Mouse (Mus musculus) MEL (cell line): ENCODE results near the gene Gtf2ird1. TPM values are rescaled to one million over a fixed set of nuclear protein-coding genes. Genes with fewer than 3 reads are reported as not detected.

ENCODE experiments used
- DNase-seq: peaks from one replicate; pipeline ENCODE4 v3.0.0; 2011; ENCODE audit warnings: low read depth, low spot score
- H3K27ac ChIP-seq: 2 replicates; pipeline ENCODE4 v1.5.1; 2012; ENCODE audit warnings: low read depth, mild to moderate bottlenecking, control low read depth, low read length, moderate library complexity; ENCODE audit not compliant: control insufficient read depth
- H3K27me3 ChIP-seq, 2 experiments: fragments of 150-350 bp in 1 of 2; sonication (generic) in 1 of 2; 2 replicates each; pipeline ENCODE4 v1.6.1; 2012; ENCODE audit warnings: low read length in 2 of 2, mild to moderate bottlenecking in 2 of 2, improper control_type of control experiment in 1 of 2, moderate library complexity in 1 of 2; ENCODE audit not compliant: insufficient read depth in 2 of 2, control insufficient read depth in 1 of 2
- H3K36me3 ChIP-seq, 2 experiments: 2 replicates each; pipeline ENCODE4 v1.6.1; 2012 to 2014; ENCODE audit warnings: low read length in 2 of 2, improper control_type of control experiment in 1 of 2, inconsistent platforms in 1 of 2, mild to moderate bottlenecking in 1 of 2; ENCODE audit not compliant: insufficient read depth in 2 of 2, control insufficient read depth in 1 of 2
- H3K4me1 ChIP-seq, 2 experiments: fragments of 150-350 bp in 1 of 2; sonication (generic) in 1 of 2; 2 replicates each; pipeline ENCODE4 v1.6.1; 2012; ENCODE audit warnings: low read length in 2 of 2, improper control_type of control experiment in 1 of 2, mild to moderate bottlenecking in 1 of 2; ENCODE audit not compliant: insufficient read depth in 2 of 2, control insufficient read depth in 1 of 2
- H3K4me3 ChIP-seq, 2 experiments: fragments of 150-350 bp in 1 of 2; sonication (generic) in 1 of 2; 2 replicates each; pipeline ENCODE4 v1.5.1; 2012; ENCODE audit warnings: low read depth in 2 of 2, low read length in 2 of 2, mild to moderate bottlenecking in 2 of 2, moderate library complexity in 2 of 2, control low read depth in 1 of 2, improper control_type of control experiment in 1 of 2; ENCODE audit not compliant: control insufficient read depth in 1 of 2, insufficient read depth in 1 of 2
- H3K79me2 ChIP-seq: 2 replicates; pipeline ENCODE4 v1.6.1; 2012; ENCODE audit warnings: mild to moderate bottlenecking, low read length, moderate library complexity; ENCODE audit not compliant: control insufficient read depth, poor library complexity, insufficient read depth
- H3K9ac ChIP-seq: 2 replicates; pipeline ENCODE4 v1.6.1; 2012; ENCODE audit warnings: low read depth, mild to moderate bottlenecking, control low read depth, low read length, moderate library complexity; ENCODE audit not compliant: control insufficient read depth, poor library complexity, severe bottlenecking
- H3K9me3 ChIP-seq: fragments of 150-350 bp; sonication (generic); replicated peaks from 2 replicates; pipeline ENCODE4 v1.6.1; 2012; ENCODE audit warnings: mild to moderate bottlenecking, low read length, improper control_type of control experiment, moderate library complexity; ENCODE audit not compliant: insufficient read depth
- CHD2 ChIP-seq: IDR thresholded peaks from 2 replicates; pipeline ENCODE4 v1.6.1; 2011; ENCODE audit warnings: low read length, improper control_type of control experiment
- CTCF ChIP-seq, 3 experiments: IDR thresholded peaks in 2 of 3; conservative IDR thresholded peaks in 1 of 3; 2 replicates each; pipeline ENCODE4 v1.5.1; 2011 to 2012; ENCODE audit warnings: low read length in 3 of 3, low read depth in 2 of 3, mild to moderate bottlenecking in 2 of 3, improper control_type of control experiment in 1 of 3, inconsistent platforms in 1 of 3, mixed read lengths in 1 of 3, moderate library complexity in 1 of 3; ENCODE audit not compliant: control insufficient read depth in 1 of 3, insufficient read depth in 1 of 3, poor library complexity in 1 of 3, severe bottlenecking in 1 of 3
- EP300 ChIP-seq, 2 experiments: IDR thresholded peaks; 2 replicates each; pipeline ENCODE4 v1.6.1; 2011; ENCODE audit warnings: improper control_type of control experiment in 2 of 2, low read length in 2 of 2, low read depth in 1 of 2, mild to moderate bottlenecking in 1 of 2
- ETS1 ChIP-seq: IDR thresholded peaks from 2 replicates; pipeline ENCODE4 v1.6.1; 2012; ENCODE audit warnings: low read depth, mild to moderate bottlenecking, inconsistent platforms, low read length, improper control_type of control experiment, moderate library complexity
- GABPA ChIP-seq: IDR thresholded peaks from 2 replicates; pipeline ENCODE4 v1.6.1; 2012; ENCODE audit warnings: low read depth, mild to moderate bottlenecking, inconsistent platforms, low read length, improper control_type of control experiment, moderate library complexity
- HCFC1 ChIP-seq: IDR thresholded peaks from 2 replicates; pipeline ENCODE4 v1.6.1; 2012; ENCODE audit warnings: low read depth, mild to moderate bottlenecking, inconsistent platforms, low read length, improper control_type of control experiment, moderate library complexity
- JUND ChIP-seq: IDR thresholded peaks from 2 replicates; pipeline ENCODE4 v1.6.1; 2011; ENCODE audit warnings: low read depth, mild to moderate bottlenecking, improper control_type of control experiment, low read length
- MAFK ChIP-seq: IDR thresholded peaks from 2 replicates; pipeline ENCODE4 v1.6.1; 2011; ENCODE audit warnings: low read depth, mild to moderate bottlenecking, low read length, improper control_type of control experiment, borderline replicate concordance
- MAX ChIP-seq: IDR thresholded peaks from 2 replicates; pipeline ENCODE4 v1.6.1; 2011; ENCODE audit warnings: low read length, improper control_type of control experiment
- MYB ChIP-seq: IDR thresholded peaks from 2 replicates; pipeline ENCODE4 v1.6.1; 2011; ENCODE audit warnings: mild to moderate bottlenecking, low read depth, low read length, improper control_type of control experiment
- POLR2A ChIP-seq, 2 experiments: IDR thresholded peaks; 2 replicates each; pipeline ENCODE4 v1.6.1; 2011 to 2012; ENCODE audit warnings: low read length in 2 of 2, mild to moderate bottlenecking in 2 of 2, control low read depth in 1 of 2, improper control_type of control experiment in 1 of 2, low read depth in 1 of 2, moderate library complexity in 1 of 2; ENCODE audit not compliant: control insufficient read depth in 1 of 2, insufficient read depth in 1 of 2, poor library complexity in 1 of 2
- RAD21 ChIP-seq: IDR thresholded peaks from 2 replicates; pipeline ENCODE4 v1.6.1; 2011; ENCODE audit warnings: mild to moderate bottlenecking, low read depth, low read length, improper control_type of control experiment
- SMC3 ChIP-seq: IDR thresholded peaks from 2 replicates; pipeline ENCODE4 v1.6.1; 2011; ENCODE audit warnings: low read depth, low read length, improper control_type of control experiment
- TBP ChIP-seq: IDR thresholded peaks from 2 replicates; pipeline ENCODE4 v1.8.0; 2011; ENCODE audit warnings: low read depth, low read length, improper control_type of control experiment
- TCF12 ChIP-seq: IDR thresholded peaks from 2 replicates; pipeline ENCODE4 v1.6.1; 2014; ENCODE audit warnings: low read depth, mild to moderate bottlenecking, inconsistent platforms, low read length, improper control_type of control experiment, moderate library complexity
- USF1 ChIP-seq: IDR thresholded peaks from 2 replicates; pipeline ENCODE4 v1.6.1; 2014; ENCODE audit warnings: low read depth, mild to moderate bottlenecking, inconsistent platforms, low read length, improper control_type of control experiment, moderate library complexity
- USF2 ChIP-seq, 2 experiments: IDR thresholded peaks; 2 replicates each; pipeline ENCODE4 v1.6.1; 2011 to 2012; ENCODE audit warnings: improper control_type of control experiment in 2 of 2, low read length in 2 of 2, borderline replicate concordance in 1 of 2, inconsistent platforms in 1 of 2, low read depth in 1 of 2, mild to moderate bottlenecking in 1 of 2; ENCODE audit not compliant: insufficient read depth in 1 of 2
- ZC3H11A ChIP-seq: IDR thresholded peaks from 2 replicates; pipeline ENCODE4 v1.6.1; 2012; ENCODE audit warnings: low read depth, mild to moderate bottlenecking, inconsistent platforms, low read length, improper control_type of control experiment
- ZNF384 ChIP-seq: IDR thresholded peaks from 2 replicates; pipeline ENCODE4 v1.6.1; 2012; ENCODE audit warnings: low read depth, mild to moderate bottlenecking, inconsistent platforms, low read length, improper control_type of control experiment
- polyA plus RNA-seq, 2 experiments: library from polyadenylated mRNA; stranded (reverse) in 1 of 2; unstranded in 1 of 2; fragments of >175 nt in 1 of 2; fragments of >200 nt in 1 of 2; gene quantifications; 2 replicates each; pipeline versions ENCODE4 v1.2.1 to v1.2.4; 2012; ENCODE audit warnings: low replicate concordance in 2 of 2, low read depth in 1 of 2; ENCODE audit not compliant: insufficient read length in 2 of 2, insufficient read depth in 1 of 2, missing spikeins in 1 of 2
- total RNA-seq: library from RNA; depleted of rRNA; stranded (reverse); fragments of 300-350 nt; gene quantifications from 2 replicates; pipeline ENCODE4 v1.2.3, GENCODE M21; 2012

Gene Gtf2ird1
- total and polyA plus RNA-seq, 3 experiments = 15.2 to 54.7 TPM; not detected in 1

- TF ChIP-seq SMC3 (no peak), EP300 (IDR thresholded peaks at IDR 0.05; ENCODE audit: low read depth in 1 of 2, low read length in 2 of 2) (0 out of 4 replicates have a peak, but pooled peaks of 1 of the 2 experiments have one; percentile 15), TBP (0 out of 2 replicates have a peak, but pooled peaks have one; percentile 14), HCFC1 (no peak), ZNF384 (no peak), POLR2A (IDR thresholded peaks at IDR 0.05; ENCODE audit: control insufficient read depth in 1 of 2, insufficient read depth in 1 of 2, low read depth in 1 of 2, low read length in 2 of 2, poor library complexity in 1 of 2) (peak in 1 of 2 experiments; percentile 55; a peak in 2 of 4 replicates), ETS1 (no peak), USF1 (no peak)
- peak overlapping the region; percentile 43 for H3K27ac ChIP-seq
- peaks cover 5 to 16% of the 10 kb centered on the region in 2 experiments; a peak in 3 of 4 replicates for H3K4me1 ChIP-seq
- no peaks in the 10 kb centered on the region for H3K27me3 ChIP-seq
- no peaks in the 10 kb centered on the region for H3K79me2 ChIP-seq
- H3K9me3 ChIP-seq = no peaks in the 10 kb centered on the region
- peak; percentile 83 for DNase-seq
- H3K36me3 ChIP-seq = peaks cover 0 to 5% of the 10 kb centered on the region in 2 experiments; a peak in 3 of 4 replicates
- H3K9ac ChIP-seq = peak overlapping the region; percentile 39
- peak overlapping the region; percentile 24 to 28; a peak in 3 of 4 replicates for H3K4me3 ChIP-seq
These were observed 61.9 kb downstream of the Gtf2ird1 start for GRCm38 (mm10) chr5:134394624-134395023.

- H3K4me1 ChIP-seq = peaks cover 5 to 16% of the 10 kb centered on the region in 2 experiments; a peak in 3 of 4 replicates
- peak; percentile 35 for DNase-seq
- H3K36me3 ChIP-seq = peaks cover 0 to 5% of the 10 kb centered on the region in 2 experiments; a peak in 3 of 4 replicates
- no peaks in the 10 kb centered on the region for H3K27me3 ChIP-seq
- no peak overlapping the region for H3K4me3 ChIP-seq
- no peak overlapping the region for H3K27ac ChIP-seq
- no peak for TF ChIP-seq CHD2
- TF ChIP-seq JUND = no peak
- no peak for TF ChIP-seq USF2 (IDR thresholded peaks at IDR 0.05; ENCODE audit: borderline replicate concordance in 1 of 2, insufficient read depth in 1 of 2, low read depth in 1 of 2, low read length in 2 of 2)
- TF ChIP-seq TCF12 = no peak
- no peak for TF ChIP-seq GABPA
- TF ChIP-seq MAFK = no peak
- H3K9ac ChIP-seq = no peak overlapping the region
- H3K79me2 ChIP-seq = no peaks in the 10 kb centered on the region
- H3K9me3 ChIP-seq = no peaks in the 10 kb centered on the region
These were observed 62.9 kb downstream of the Gtf2ird1 start for GRCm38 (mm10) chr5:134393624-134394023.

- H3K4me3 ChIP-seq = no peak overlapping the region
- peak; percentile 80 for DNase-seq
- H3K9me3 ChIP-seq = no peaks in the 10 kb centered on the region
- H3K79me2 ChIP-seq = no peaks in the 10 kb centered on the region
- TF ChIP-seq SMC3 (peak; percentile 90), ZC3H11A (peak; percentile 78), RAD21 (peak; percentile 88), CTCF (IDR thresholded peaks at IDR 0.05 in 2 of 3, conservative IDR thresholded peaks at IDR 0.05 in 1 of 3; ENCODE audit: control insufficient read depth in 1 of 3, insufficient read depth in 1 of 3, low read depth in 2 of 3, low read length in 3 of 3, poor library complexity in 1 of 3, severe bottlenecking in 1 of 3) (peak; percentile 79 to 96 (median 91)), MYB (no peak), MAX (no peak)
- no peaks in the 10 kb centered on the region for H3K27me3 ChIP-seq
- no peak overlapping the region for H3K9ac ChIP-seq
- no peaks in the 10 kb centered on the region for H3K4me1 ChIP-seq
- H3K36me3 ChIP-seq = no peaks in the 10 kb centered on the region; a peak in 1 of 4 replicates
- H3K27ac ChIP-seq = no peak overlapping the region
These were observed 71.4 kb downstream of the Gtf2ird1 start for GRCm38 (mm10) chr5:134385106-134385505.
